Mouse (Mus musculus): ENCODE measurements around the gene Grpel1.

DNA sequence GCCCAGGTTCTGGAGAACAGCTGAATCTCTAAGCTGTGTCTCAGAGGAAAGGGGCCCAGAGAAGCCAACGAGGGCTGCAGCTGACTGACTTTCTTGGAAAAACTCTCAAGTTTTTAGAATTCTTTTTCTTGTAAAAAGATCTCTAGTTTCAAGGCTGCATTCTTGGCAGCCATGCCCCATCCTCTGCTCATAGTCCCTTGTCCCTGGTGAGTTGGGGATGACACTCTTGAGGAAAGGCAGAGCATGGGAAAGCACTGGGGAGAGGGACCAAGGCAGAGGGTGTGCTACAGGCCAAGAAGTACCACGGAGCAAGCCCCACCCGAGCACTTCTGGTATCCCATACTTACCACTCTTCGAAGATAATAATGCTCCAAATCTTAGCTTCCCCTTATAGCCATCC, 27.9 kb upstream of the Grpel1 start:
- no peak for TF ChIP-seq CTCF (IDR thresholded peaks at IDR 0.05)
- TF ChIP-seq EP300 (IDR thresholded peaks at IDR 0.05): no peak

All from lung, postnatal 0 days (tissue).